15 mouse cellular contexts compared by ENCODE assay signal in genomic region chr4:56374466-56374865, GRCm38 (mm10).
DNase-seq lines count a peak whose midpoint lies in the region; ATAC-seq and TF ChIP-seq lines count a peak whose summit lies in the region.
"Had no signal": no experiment of that assay in that cellular context is flagged by ENCODE, and none has a peak within 500 bp of the region (broad histone marks: within the 10 kb centered on the region; RNA-seq: fewer than 3 reads in every experiment).

No protein-coding gene starts in this region.

- H3K27me3 ChIP-seq in kidney, postnatal 0 days (ENCODE audit: insufficient read depth, low read length), result no peaks in the 10 kb centered on the region
- no peaks in the 10 kb centered on the region for H3K27me3 ChIP-seq in kidney, embryonic 14.5 days (ENCODE audit: control insufficient read depth, insufficient read depth, low read length)
- H3K27me3 ChIP-seq in heart, embryonic 10.5 days (ENCODE audit: insufficient read depth, poor library complexity, severe bottlenecking), result no peaks in the 10 kb centered on the region; the same call in 1 of the 2 replicates
- H3K27me3 ChIP-seq: limb, embryonic 12.5 days had no signal

- no peak overlapping the region for H3K27ac ChIP-seq in kidney, postnatal 0 days
- H3K27ac ChIP-seq in kidney, embryonic 14.5 days (ENCODE audit: low read depth, low read length), result no peak overlapping the region
- no peak overlapping the region for H3K27ac ChIP-seq in heart, embryonic 10.5 days
- H3K27ac ChIP-seq: embryonic facial prominence, embryonic 10.5 days; limb, embryonic 12.5 days had no signal

- DNase-seq in kidney, postnatal 0 days (ENCODE audit: low spot score), result no peak
- peak; percentile 12 for DNase-seq in thymus, postnatal 14 days
- no peak for DNase-seq in thymus, adult 18-20 months
- DNase-seq in ZHBTc4 (ENCODE audit: low read depth, low spot score), result peak; percentile 35
- peak; percentile 21 for DNase-seq in thymus, postnatal 4 days
- DNase-seq in adrenal gland, adult 8-10 months, result no peak
- no peak for DNase-seq in heart, embryonic 10.5 days (ENCODE audit: low spot score)
- DNase-seq: cerebellum, adult 9-10 months; heart, adult 18-20 months; liver, postnatal 0 days; retina, postnatal 1 day had no signal

- H3K9ac ChIP-seq in kidney, postnatal 0 days (ENCODE audit: low read depth, low read length), result no peak overlapping the region
- H3K9ac ChIP-seq in kidney, embryonic 14.5 days (ENCODE audit: low read depth, low read length), result no peak overlapping the region
- H3K9ac ChIP-seq: limb, embryonic 12.5 days; liver, postnatal 0 days had no signal

- no peak overlapping the region for H3K4me3 ChIP-seq in kidney, postnatal 0 days (replicated peaks; ENCODE audit: low read depth, low read length)
- no peak overlapping the region for H3K4me3 ChIP-seq in kidney, embryonic 14.5 days (ENCODE audit: low read length)
- H3K4me3 ChIP-seq in heart, embryonic 10.5 days, result no peak overlapping the region
- H3K4me3 ChIP-seq: embryonic facial prominence, embryonic 10.5 days; limb, embryonic 12.5 days had no signal

- 0 out of 2 replicates have a peak, but pooled peaks have one; percentile 20 for TF ChIP-seq CTCF in kidney, postnatal 0 days (IDR thresholded peaks at IDR 0.05; ENCODE audit: low read depth)

- ATAC-seq in kidney, postnatal 0 days (replicated peaks; ENCODE audit: low FRiP score, low read depth), result no peak
- ATAC-seq in kidney, embryonic 14.5 days (ENCODE audit: low FRiP score, low TSS enrichment), result no peak
- ATAC-seq: liver, postnatal 0 days; midbrain, embryonic 16.5 days had no signal

- no peak overlapping the region for H3K4me2 ChIP-seq in kidney, postnatal 0 days (ENCODE audit: low read length)
- no peak overlapping the region for H3K4me2 ChIP-seq in kidney, embryonic 14.5 days (replicated peaks; ENCODE audit: low read depth, low read length)
- H3K4me2 ChIP-seq: limb, embryonic 12.5 days had no signal

- WGBS in kidney, postnatal 0 days, result 77% methylated on average over 3 of the region's 3 CpGs
- WGBS in kidney, embryonic 14.5 days, result 87% methylated on average over 3 of the region's 3 CpGs
- 85% methylated on average over 3 of the region's 3 CpGs for WGBS in heart, embryonic 10.5 days

- no peaks in the 10 kb centered on the region for H3K9me3 ChIP-seq in kidney, postnatal 0 days (replicated peaks; ENCODE audit: low read length)
- no peaks in the 10 kb centered on the region for H3K9me3 ChIP-seq in kidney, embryonic 14.5 days (ENCODE audit: control insufficient read depth, low read length)
- no peaks in the 10 kb centered on the region for H3K9me3 ChIP-seq in heart, embryonic 10.5 days
- H3K9me3 ChIP-seq: embryonic facial prominence, embryonic 10.5 days; limb, embryonic 12.5 days had no signal

- H3K36me3 ChIP-seq in kidney, postnatal 0 days (ENCODE audit: insufficient read depth, low read length), result no peaks in the 10 kb centered on the region
- no peaks in the 10 kb centered on the region for H3K36me3 ChIP-seq in kidney, embryonic 14.5 days (ENCODE audit: control insufficient read depth, insufficient read depth, low read length)
- no peaks in the 10 kb centered on the region for H3K36me3 ChIP-seq in heart, embryonic 10.5 days
- H3K36me3 ChIP-seq: embryonic facial prominence, embryonic 10.5 days; limb, embryonic 12.5 days had no signal

- no peaks in the 10 kb centered on the region for H3K4me1 ChIP-seq in kidney, postnatal 0 days (replicated peaks; ENCODE audit: insufficient read depth, low read length)
- H3K4me1 ChIP-seq in kidney, embryonic 14.5 days (ENCODE audit: control insufficient read depth, insufficient read depth, low read length), result no peaks in the 10 kb centered on the region
- peaks cover 9% of the 10 kb centered on the region; the same call in 1 of the 2 replicates for H3K4me1 ChIP-seq in heart, embryonic 10.5 days
- H3K4me1 ChIP-seq: limb, embryonic 12.5 days had no signal

Comparison
In these comparisons a context has a peak if more than half of its experiments do, and no peak if none do; other contexts are left out.
1. DNase-seq: peak in thymus, postnatal 14 days (single experiment), ZHBTc4 (single experiment) and thymus, postnatal 4 days (single experiment); none in kidney, postnatal 0 days (single experiment), thymus, adult 18-20 months (0 of 2), adrenal gland, adult 8-10 months (single experiment) and heart, embryonic 10.5 days (single experiment).